Mouse (Mus musculus) neural tube, embryonic 11.5 days (tissue): ENCODE results near the gene Mnt. TPM values are rescaled to one million over a fixed set of nuclear protein-coding genes. Genes with fewer than 3 reads are reported as not detected.

Experiments used
- ATAC-seq: fragments of 200-750 bp; cut with Nextera tagmentation; 2 replicates; pipeline ENCODE4 v1.8.0; 2017; ENCODE audit warnings: moderate number of reproducible peaks, mild to moderate bottlenecking, moderate TSS enrichment, moderate library complexity; ENCODE audit not compliant: insufficient read depth, low FRiP score, low TSS enrichment
- DNase-seq: peaks from one replicate; pipeline ENCODE4 v3.0.0-alpha.2; 2015; ENCODE audit warnings: low spot score
- H3K27ac ChIP-seq: fragments of 300-500 bp; sonication (generic); 2 replicates; pipeline ENCODE4 v1.5.1; 2014; ENCODE audit warnings: low read depth, mild to moderate bottlenecking, low read length
- H3K27me3 ChIP-seq: fragments of 300-500 bp; sonication (generic); 2 replicates; pipeline ENCODE4 v1.6.1; 2014; ENCODE audit warnings: mild to moderate bottlenecking, low read length, mixed read lengths; ENCODE audit not compliant: control insufficient read depth, insufficient read depth
- H3K36me3 ChIP-seq: fragments of 300-500 bp; sonication (generic); 2 replicates; pipeline ENCODE4 v1.6.1; 2014; ENCODE audit warnings: mild to moderate bottlenecking, low read length, moderate library complexity, mixed read lengths; ENCODE audit not compliant: control insufficient read depth, insufficient read depth
- H3K4me1 ChIP-seq: fragments of 300-500 bp; sonication (generic); 2 replicates; pipeline ENCODE4 v1.6.1; 2014; ENCODE audit warnings: low read length, mixed read lengths; ENCODE audit not compliant: control insufficient read depth, insufficient read depth
- H3K4me2 ChIP-seq: fragments of 300-500 bp; sonication (generic); 2 replicates; pipeline ENCODE4 v1.6.1; 2014; ENCODE audit warnings: low read depth, mild to moderate bottlenecking, moderate library complexity
- H3K4me3 ChIP-seq: fragments of 300-500 bp; sonication (generic); 2 replicates; pipeline ENCODE4 v1.5.1; 2014; ENCODE audit warnings: low read depth, low read length
- H3K9ac ChIP-seq: fragments of 300-500 bp; sonication (generic); 2 replicates; pipeline ENCODE4 v1.6.1; 2014; ENCODE audit warnings: mild to moderate bottlenecking, low read length
- H3K9me3 ChIP-seq: fragments of 300-500 bp; sonication (generic); 2 replicates; pipeline ENCODE4 v1.6.1; 2016; ENCODE audit warnings: low read length; ENCODE audit not compliant: control insufficient read depth
- WGBS: fragments of 180-500 bp; shearing (Covaris S2); extraction: QIAGEN DNeasy Blood & Tissue Kit; methylation state at CpG from one replicate; pipeline ENCODE4 v1.1.7; 2014; 5-methylcytosine and 5-hydroxymethylcytosine counted together
- polyA plus RNA-seq: library from polyadenylated mRNA; unstranded; fragments of >200 nt; fragmentation: Nextera tagmentation; extraction: Ambion mirVana; gene quantifications from 2 replicates; pipeline ENCODE4 v1.2.1, GENCODE M21; 2014

Mnt gene
- polyA plus RNA-seq, 1 experiment from 2014 or later, result 6.9 TPM

DNA sequence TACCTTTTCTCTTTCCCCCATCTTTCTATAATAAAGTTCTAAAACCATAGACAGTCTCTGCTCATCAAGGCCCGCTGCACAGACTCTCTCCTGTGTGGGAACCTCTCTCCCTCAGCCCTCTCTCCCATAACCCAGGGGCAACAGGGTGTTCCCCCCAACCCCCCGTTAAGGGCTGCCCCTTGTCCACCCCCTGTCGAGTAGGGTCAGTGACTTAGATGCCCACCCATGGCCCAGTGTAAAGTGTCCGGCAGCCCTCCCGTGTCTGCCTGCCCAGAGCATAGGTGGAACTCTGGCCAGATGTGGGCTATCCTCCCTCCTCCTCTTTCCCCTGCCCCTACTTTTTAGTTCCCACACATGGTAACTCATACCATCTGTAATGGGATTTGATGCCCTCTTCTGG is 19.2 kb upstream of the Mnt start:
- DNase-seq (no peak), ATAC-seq (no peak)
- Histone ChIP-seq H3K27ac (no peak overlapping the region), H3K36me3 (peaks cover 3% of the 10 kb centered on the region; the same call in 1 of the 2 replicates), H3K4me1 (no peaks in the 10 kb centered on the region), H3K27me3 (no peaks in the 10 kb centered on the region), H3K4me2 (no peak overlapping the region), H3K4me3 (no peak overlapping the region), H3K9me3 (no peaks in the 10 kb centered on the region), H3K9ac (no peak overlapping the region)
- WGBS, result 70% methylated on average over 5 of the region's 5 CpGs

DNA sequence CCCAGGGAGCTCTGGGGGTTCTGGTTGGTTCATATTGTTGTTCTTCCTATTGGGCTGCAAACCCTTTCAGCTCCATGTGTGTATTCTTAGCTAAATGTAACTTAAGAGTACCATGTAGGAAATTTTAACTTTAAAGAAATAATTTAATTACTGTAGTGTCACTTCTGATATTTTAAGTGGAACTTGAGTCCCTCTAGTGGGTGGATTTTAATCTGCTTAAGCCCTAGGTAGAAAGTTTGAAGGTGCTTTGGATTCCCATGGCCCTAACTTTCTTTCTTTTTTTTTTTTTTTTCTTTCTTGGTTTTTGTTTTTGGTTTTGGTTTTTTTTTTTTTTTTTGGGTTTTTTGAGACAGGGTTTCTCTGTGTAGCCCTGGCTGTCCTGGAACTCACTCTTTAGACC is 14.9 kb upstream of the Mnt start:
- Histone ChIP-seq H3K9me3 (no peaks in the 10 kb centered on the region), H3K9ac (no peak overlapping the region), H3K4me2 (no peak overlapping the region), H3K36me3 (peaks cover 3% of the 10 kb centered on the region; the same call in 1 of the 2 replicates), H3K27me3 (no peaks in the 10 kb centered on the region), H3K4me3 (no peak overlapping the region), H3K4me1 (no peaks in the 10 kb centered on the region), H3K27ac (no peak overlapping the region)
- ATAC-seq, result no peak
- no peak for DNase-seq

DNA sequence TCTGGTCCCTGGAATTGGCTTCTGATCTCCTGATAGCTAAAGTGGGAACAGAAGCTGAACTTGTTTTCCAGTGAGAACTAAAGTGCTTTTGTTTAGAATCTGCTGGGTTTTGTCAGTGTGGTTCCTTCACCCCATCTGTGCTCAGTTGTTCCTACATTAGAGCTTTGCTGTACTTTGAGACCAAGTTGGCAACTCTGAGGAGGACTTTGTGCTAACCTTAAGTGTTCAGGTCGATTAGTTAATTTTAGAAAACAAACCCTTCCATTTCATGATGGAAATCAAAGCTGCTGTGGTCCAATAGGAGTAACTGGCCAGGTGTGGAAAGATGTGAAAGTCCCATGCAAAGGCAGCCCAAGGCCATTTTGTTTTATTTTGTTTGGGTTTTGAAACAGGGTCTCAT is 9.8 kb upstream of the Mnt start:
- no peaks in the 10 kb centered on the region for H3K9me3 ChIP-seq
- DNase-seq, result no peak
- WGBS, result 76% methylated on average over 1 of the region's 1 CpGs
- no peak overlapping the region for H3K4me3 ChIP-seq
- H3K4me2 ChIP-seq, result no peak overlapping the region
- no peaks in the 10 kb centered on the region for H3K27me3 ChIP-seq
- no peak for ATAC-seq
- peaks cover 3% of the 10 kb centered on the region; the same call in 1 of the 2 replicates for H3K36me3 ChIP-seq
- H3K27ac ChIP-seq, result no peak overlapping the region
- no peak overlapping the region for H3K9ac ChIP-seq
- no peaks in the 10 kb centered on the region for H3K4me1 ChIP-seq

DNA sequence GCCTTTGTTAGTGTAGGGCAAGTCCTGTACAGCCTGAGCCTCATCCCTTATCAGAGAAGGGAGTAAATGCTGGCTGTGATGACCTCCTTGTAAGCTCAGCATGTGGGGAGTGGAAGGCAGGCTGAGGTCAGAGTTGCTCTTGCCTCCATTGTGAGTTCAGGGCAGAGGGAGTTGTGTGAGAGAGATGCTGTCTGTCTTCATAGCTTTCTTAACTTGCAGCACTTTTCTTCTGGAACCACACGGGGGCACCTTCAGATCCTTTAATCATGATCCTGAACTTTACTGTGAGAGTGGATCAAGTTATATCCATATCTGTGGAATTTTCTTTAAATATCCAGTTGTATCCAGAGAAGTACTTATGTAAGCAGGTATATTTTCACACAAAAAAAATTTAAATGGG is 9.3 kb upstream of the Mnt start:
- H3K27me3 ChIP-seq, result no peaks in the 10 kb centered on the region
- no peaks in the 10 kb centered on the region for H3K4me1 ChIP-seq
- 36% methylated on average over 1 of the region's 1 CpGs for WGBS
- DNase-seq (no peak), ATAC-seq (no peak)
- no peak overlapping the region for H3K4me3 ChIP-seq
- no peak overlapping the region for H3K9ac ChIP-seq
- H3K36me3 ChIP-seq, result peaks cover 3% of the 10 kb centered on the region; the same call in 1 of the 2 replicates
- H3K4me2 ChIP-seq, result no peak overlapping the region
- no peak overlapping the region for H3K27ac ChIP-seq
- H3K9me3 ChIP-seq, result no peaks in the 10 kb centered on the region

DNA sequence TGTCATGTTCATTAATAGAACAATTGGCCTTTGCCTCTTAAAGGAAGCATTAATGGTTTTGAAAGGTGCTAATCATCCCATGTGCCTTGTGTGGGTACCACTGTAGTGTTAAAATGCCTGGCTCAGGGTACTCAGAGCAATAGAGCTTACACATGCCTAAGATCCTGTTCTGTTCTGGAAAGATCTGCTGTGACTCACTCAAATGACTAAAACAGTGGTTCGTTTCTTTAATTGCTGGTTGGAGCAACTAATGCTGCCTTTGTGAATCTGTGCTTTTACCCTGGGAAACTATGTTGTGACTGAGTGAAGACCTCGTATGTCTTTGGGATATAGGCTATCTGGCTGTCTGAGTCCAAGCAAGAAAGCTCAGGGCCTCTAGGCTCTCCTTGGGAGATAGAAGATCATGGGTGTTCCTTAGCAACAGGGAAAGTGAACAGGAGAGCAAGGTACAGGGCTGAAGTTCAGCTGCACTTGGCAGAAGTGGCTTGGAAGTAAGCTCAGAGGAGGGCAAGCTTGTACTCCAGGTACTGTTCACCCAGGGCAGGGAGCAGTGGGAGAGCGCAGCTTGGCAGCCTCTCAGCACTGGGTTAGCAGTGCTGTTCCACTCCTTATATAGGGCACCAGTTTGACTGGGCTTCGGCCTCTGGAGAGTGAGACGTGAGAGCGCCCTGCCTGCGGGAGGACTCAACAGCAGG is 7.8 kb upstream of the Mnt start:
- H3K4me2 ChIP-seq, result no peak overlapping the region
- H3K27me3 ChIP-seq, result no peaks in the 10 kb centered on the region
- ATAC-seq, result no peak
- H3K9me3 ChIP-seq, result no peaks in the 10 kb centered on the region
- 86% methylated on average over 7 of the region's 7 CpGs for WGBS
- H3K9ac ChIP-seq, result no peak overlapping the region
- H3K36me3 ChIP-seq, result 0 out of 2 replicates have a peak, but pooled peaks cover 3% of the 10 kb centered on the region
- H3K27ac ChIP-seq, result no peak overlapping the region
- no peak overlapping the region for H3K4me3 ChIP-seq
- no peaks in the 10 kb centered on the region for H3K4me1 ChIP-seq
- no peak for DNase-seq

DNA sequence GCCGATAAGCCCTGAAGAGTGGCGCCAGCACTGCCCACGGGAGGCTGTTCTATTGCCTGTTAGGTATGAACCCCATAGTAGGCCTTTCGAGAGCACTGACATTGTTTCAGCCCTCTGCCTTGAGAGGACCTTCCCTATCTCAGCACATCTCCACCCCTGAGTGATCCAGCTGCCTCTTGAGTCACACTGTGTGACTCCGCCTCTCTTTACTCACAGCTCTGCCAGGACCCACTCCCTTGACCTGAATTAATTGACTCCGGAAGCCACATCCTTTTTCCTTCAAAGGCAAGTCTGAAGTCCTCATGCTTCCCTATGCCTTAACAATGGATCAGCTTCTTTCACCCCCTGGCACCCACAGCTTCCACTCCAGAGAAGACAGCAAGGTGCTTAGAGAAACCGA is 4.6 kb upstream of the Mnt start:
- 73% methylated on average over 7 of the region's 7 CpGs for WGBS
- H3K4me1 ChIP-seq, result 0 out of 2 replicates have a peak, but pooled peaks cover 2% of the 10 kb centered on the region
- ATAC-seq, result no peak

DNA sequence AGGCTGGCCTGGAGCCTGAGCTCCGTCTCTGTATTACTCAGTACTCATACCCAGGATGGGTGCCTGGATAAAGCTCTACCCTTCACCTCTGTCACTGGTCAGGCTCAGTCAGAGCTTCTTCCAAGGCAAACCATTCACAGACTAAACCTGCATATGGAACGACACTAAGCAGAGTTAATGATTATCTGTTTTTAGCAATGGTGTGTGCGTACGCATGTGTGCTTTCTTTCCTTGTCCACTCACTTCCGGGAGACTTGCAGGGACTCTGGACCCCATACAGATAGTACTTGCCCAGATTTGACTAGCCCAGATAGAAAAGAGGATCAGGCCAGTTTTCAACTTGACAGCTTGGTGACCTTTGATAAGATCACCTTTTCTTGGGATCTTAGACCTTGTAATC is 4.0 kb upstream of the Mnt start:
- no peak overlapping the region for H3K27ac ChIP-seq
- DNase-seq, result no peak
- H3K4me3 ChIP-seq, result no peak overlapping the region
- no peak for ATAC-seq
- H3K27me3 ChIP-seq, result no peaks in the 10 kb centered on the region
- no peaks in the 10 kb centered on the region for H3K9me3 ChIP-seq
- H3K9ac ChIP-seq, result no peak overlapping the region
- no peaks in the 10 kb centered on the region for H3K36me3 ChIP-seq
- H3K4me2 ChIP-seq, result no peak overlapping the region
- 88% methylated on average over 5 of the region's 5 CpGs for WGBS
- H3K4me1 ChIP-seq, result 0 out of 2 replicates have a peak, but pooled peaks cover 2% of the 10 kb centered on the region

More for the DNA sequence above, 4.6 kb upstream of the Mnt start:
- H3K27ac ChIP-seq, result no peak overlapping the region
- DNase-seq, result no peak
- no peaks in the 10 kb centered on the region for H3K36me3 ChIP-seq
- H3K9me3 ChIP-seq, result no peaks in the 10 kb centered on the region
- no peak overlapping the region for H3K4me2 ChIP-seq
- no peak overlapping the region for H3K9ac ChIP-seq
- no peaks in the 10 kb centered on the region for H3K27me3 ChIP-seq
- H3K4me3 ChIP-seq, result no peak overlapping the region

DNA sequence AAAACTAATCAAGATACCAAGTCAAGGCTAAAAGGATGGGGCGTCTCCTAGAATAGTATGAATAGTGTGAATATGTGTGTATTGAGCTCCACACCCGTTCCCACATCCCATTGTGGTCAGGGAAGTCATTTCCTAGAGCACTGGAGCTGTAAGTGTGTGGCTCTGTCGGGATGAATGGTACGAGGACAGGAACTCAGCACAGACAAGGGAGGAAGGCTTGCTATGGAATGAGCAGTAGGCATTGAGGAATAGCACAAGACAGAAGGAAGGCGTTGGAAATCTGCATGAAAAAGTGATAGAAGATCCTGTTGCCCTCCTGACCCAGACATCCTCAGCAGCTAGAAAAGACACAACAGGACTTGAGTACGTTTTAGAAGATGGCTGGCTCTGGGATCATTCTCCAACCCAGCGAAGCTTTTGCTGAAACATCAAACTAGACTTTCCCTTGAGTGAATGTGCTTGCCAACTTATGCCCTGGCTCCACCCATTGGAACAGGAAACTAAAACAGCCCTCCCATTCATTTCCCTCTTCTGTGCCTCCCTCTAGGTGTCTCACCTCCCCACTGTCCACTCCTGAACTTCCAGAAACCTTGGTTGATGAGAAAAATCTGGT is 2.8 kb upstream of the Mnt start:
- ATAC-seq, result no peak
- WGBS, result 80% methylated on average over 7 of the region's 7 CpGs
- DNase-seq, result no peak

DNA sequence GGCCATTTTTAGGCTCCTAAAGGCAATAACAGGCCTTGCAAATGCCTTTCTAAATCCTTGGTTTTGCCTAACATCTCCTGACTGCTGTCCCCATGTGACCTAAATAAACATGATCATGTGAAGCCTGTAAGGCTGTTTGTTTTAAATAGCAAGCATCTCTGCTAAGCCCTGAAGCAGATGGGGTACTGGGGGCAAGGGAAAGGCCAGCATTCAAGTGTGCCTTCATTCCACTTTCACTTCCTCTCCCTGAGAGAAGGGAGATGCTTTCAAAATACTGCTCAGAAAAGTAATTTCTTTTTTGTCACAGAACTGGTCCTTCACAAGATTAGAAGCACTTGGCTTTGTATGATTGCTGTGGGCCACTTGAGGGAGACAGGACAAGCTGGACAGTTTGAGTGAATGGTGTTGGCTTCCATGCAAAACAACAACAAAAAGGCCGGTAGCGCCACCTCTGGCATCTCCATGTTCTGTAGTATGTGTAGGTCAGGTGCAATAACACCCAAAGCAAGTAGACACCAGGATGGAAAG is 2.3 kb upstream of the Mnt start:
- no peaks in the 10 kb centered on the region for H3K27me3 ChIP-seq
- peaks cover 11% of the 10 kb centered on the region for H3K4me1 ChIP-seq
- H3K27ac ChIP-seq, result no peak overlapping the region
- no peaks in the 10 kb centered on the region for H3K9me3 ChIP-seq
- no peak overlapping the region for H3K4me2 ChIP-seq
- no peak overlapping the region for H3K9ac ChIP-seq
- ATAC-seq (no peak), DNase-seq (no peak)
- WGBS, result 32% methylated on average over 2 of the region's 2 CpGs
- H3K36me3 ChIP-seq, result no peaks in the 10 kb centered on the region
- H3K4me3 ChIP-seq, result no peak overlapping the region

More for the DNA sequence above, 2.8 kb upstream of the Mnt start:
- Histone ChIP-seq H3K9me3 (no peaks in the 10 kb centered on the region), H3K4me1 (peaks cover 6% of the 10 kb centered on the region), H3K9ac (no peak overlapping the region), H3K4me2 (no peak overlapping the region), H3K4me3 (no peak overlapping the region), H3K27me3 (no peaks in the 10 kb centered on the region), H3K36me3 (no peaks in the 10 kb centered on the region), H3K27ac (no peak overlapping the region)
